Mouse (Mus musculus) limb, embryonic 11.5 days (tissue): ENCODE measurements around the gene Gpr65. TPM values are rescaled to one million over a fixed set of nuclear protein-coding genes. Genes with fewer than 3 reads are reported as not detected.

Experiments used
- ATAC-seq: fragments of 200-750 bp; cut with Nextera tagmentation; 2 replicates; pipeline ENCODE4 v1.8.0; 2017; ENCODE audit warnings: low read depth; ENCODE audit not compliant: insufficient number of reproducible peaks, low FRiP score, low TSS enrichment
- DNase-seq: peaks from one replicate; pipeline ENCODE4 v3.0.0-alpha.2; 2015; ENCODE audit warnings: low spot score
- H3K27ac ChIP-seq: fragments of 300-500 bp; sonication (generic); replicated peaks from 2 replicates; pipeline ENCODE4 v1.5.1; 2014; ENCODE audit warnings: low read depth, mild to moderate bottlenecking, low read length
- H3K27me3 ChIP-seq: fragments of 300-500 bp; sonication (generic); 2 replicates; pipeline ENCODE4 v1.6.1; 2014; ENCODE audit warnings: mild to moderate bottlenecking, low read length, mixed read lengths; ENCODE audit not compliant: control insufficient read depth, insufficient read depth
- H3K36me3 ChIP-seq: fragments of 300-500 bp; sonication (generic); 2 replicates; pipeline ENCODE4 v1.6.1; 2014; ENCODE audit warnings: mild to moderate bottlenecking, low read length, moderate library complexity, mixed read lengths; ENCODE audit not compliant: control insufficient read depth, insufficient read depth
- H3K4me1 ChIP-seq: fragments of 300-500 bp; sonication (generic); 2 replicates; pipeline ENCODE4 v1.6.1; 2014; ENCODE audit warnings: low read length, mixed read lengths; ENCODE audit not compliant: control insufficient read depth, insufficient read depth
- H3K4me2 ChIP-seq: fragments of 300-500 bp; sonication (generic); 2 replicates; pipeline ENCODE4 v1.6.1; 2014; ENCODE audit warnings: low read depth, mild to moderate bottlenecking, moderate library complexity; ENCODE audit not compliant: severe bottlenecking
- H3K4me3 ChIP-seq: fragments of 300-500 bp; sonication (generic); 2 replicates; pipeline ENCODE4 v1.5.1; 2014; ENCODE audit warnings: low read depth, low read length
- H3K9ac ChIP-seq: fragments of 300-500 bp; sonication (generic); 2 replicates; pipeline ENCODE4 v1.6.1; 2014; ENCODE audit warnings: mild to moderate bottlenecking, low read length
- H3K9me3 ChIP-seq: fragments of 300-500 bp; sonication (generic); 2 replicates; pipeline ENCODE4 v1.6.1; 2016; ENCODE audit warnings: low read length; ENCODE audit not compliant: control insufficient read depth
- WGBS: fragments of 180-500 bp; shearing (Covaris S2); extraction: QIAGEN DNeasy Blood & Tissue Kit; methylation state at CpG from one replicate; pipeline ENCODE4 v1.1.7; 2014; 5-methylcytosine and 5-hydroxymethylcytosine counted together
- polyA plus RNA-seq: library from polyadenylated mRNA; unstranded; fragments of >200 nt; fragmentation: Nextera tagmentation; extraction: Ambion mirVana; gene quantifications from 2 replicates; pipeline ENCODE4 v1.2.1, GENCODE M21; 2014

Gene Gpr65
- polyA plus RNA-seq, 1 experiment from 2014 or later: 0.51 TPM

GRCm38 (mm10) chr12:98292278-98292677, 23.8 kb downstream of the Gpr65 start:
- Histone ChIP-seq H3K4me1 (no peaks in the 10 kb centered on the region), H3K36me3 (no peaks in the 10 kb centered on the region), H3K9me3 (no peaks in the 10 kb centered on the region), H3K4me2 (no peak overlapping the region), H3K9ac (no peak overlapping the region), H3K4me3 (no peak overlapping the region), H3K27me3 (no peaks in the 10 kb centered on the region), H3K27ac (no peak overlapping the region)
- DNase-seq: no peak
- ATAC-seq: no peak
- 69% methylated on average over 4 of the region's 4 CpGs for WGBS

GRCm38 (mm10) chr12:98294241-98294640, 25.8 kb downstream of the Gpr65 start:
- ATAC-seq: no peak
- DNase-seq: no peak
- H3K9ac ChIP-seq: no peak overlapping the region
- H3K27me3 ChIP-seq: no peaks in the 10 kb centered on the region
- H3K36me3 ChIP-seq: no peaks in the 10 kb centered on the region
- no peak overlapping the region for H3K4me3 ChIP-seq
- 85% methylated on average over 2 of the region's 2 CpGs for WGBS
- no peak overlapping the region for H3K4me2 ChIP-seq
- no peaks in the 10 kb centered on the region for H3K9me3 ChIP-seq
- no peaks in the 10 kb centered on the region for H3K4me1 ChIP-seq
- H3K27ac ChIP-seq: no peak overlapping the region

GRCm38 (mm10) chr12:98301980-98302379, 33.5 kb downstream of the Gpr65 start:
- H3K27ac ChIP-seq: no peak overlapping the region
- 84% methylated on average over 5 of the region's 5 CpGs for WGBS
- H3K4me3 ChIP-seq: no peak overlapping the region
- H3K36me3 ChIP-seq: no peaks in the 10 kb centered on the region
- H3K4me2 ChIP-seq: no peak overlapping the region
- no peaks in the 10 kb centered on the region for H3K27me3 ChIP-seq
- no peak overlapping the region for H3K9ac ChIP-seq
- DNase-seq: no peak
- H3K4me1 ChIP-seq: no peaks in the 10 kb centered on the region
- no peaks in the 10 kb centered on the region for H3K9me3 ChIP-seq
- ATAC-seq: no peak

GRCm38 (mm10) chr12:98303013-98303412, 34.6 kb downstream of the Gpr65 start:
- Histone ChIP-seq H3K36me3 (no peaks in the 10 kb centered on the region), H3K4me2 (no peak overlapping the region), H3K4me3 (no peak overlapping the region), H3K27ac (no peak overlapping the region), H3K9ac (no peak overlapping the region), H3K9me3 (no peaks in the 10 kb centered on the region), H3K27me3 (no peaks in the 10 kb centered on the region), H3K4me1 (no peaks in the 10 kb centered on the region)
- DNase-seq (no peak), ATAC-seq (no peak)
- WGBS: 97% methylated on average over 1 of the region's 1 CpGs

GRCm38 (mm10) chr12:98307179-98307915, 38.9 kb downstream of the Gpr65 start:
- H3K27me3 ChIP-seq: no peaks in the 10 kb centered on the region
- H3K27ac ChIP-seq: no peak overlapping the region
- no peak overlapping the region for H3K9ac ChIP-seq
- H3K36me3 ChIP-seq: no peaks in the 10 kb centered on the region
- no peaks in the 10 kb centered on the region for H3K9me3 ChIP-seq
- H3K4me1 ChIP-seq: no peaks in the 10 kb centered on the region
- H3K4me3 ChIP-seq: no peak overlapping the region
- DNase-seq (no peak), ATAC-seq (no peak)
- H3K4me2 ChIP-seq: no peak overlapping the region
- WGBS: 90% methylated on average over 7 of the region's 7 CpGs

GRCm38 (mm10) chr12:98311376-98312083, 43.1 kb downstream of the Gpr65 start:
- H3K36me3 ChIP-seq: no peaks in the 10 kb centered on the region
- no peaks in the 10 kb centered on the region for H3K27me3 ChIP-seq
- H3K27ac ChIP-seq: no peak overlapping the region
- no peaks in the 10 kb centered on the region for H3K9me3 ChIP-seq
- no peak overlapping the region for H3K4me3 ChIP-seq
- no peak overlapping the region for H3K4me2 ChIP-seq
- H3K4me1 ChIP-seq: no peaks in the 10 kb centered on the region
- H3K9ac ChIP-seq: no peak overlapping the region
- no peak for ATAC-seq
- DNase-seq: no peak
- 90% methylated on average over 7 of the region's 7 CpGs for WGBS

- DNase-seq: no peak
- Histone ChIP-seq H3K36me3 (no peaks in the 10 kb centered on the region), H3K9me3 (no peaks in the 10 kb centered on the region), H3K4me3 (no peak overlapping the region), H3K27ac (no peak overlapping the region), H3K4me1 (no peaks in the 10 kb centered on the region), H3K4me2 (no peak overlapping the region), H3K27me3 (no peaks in the 10 kb centered on the region), H3K9ac (no peak overlapping the region)
- no peak for ATAC-seq
- 77% methylated on average over 5 of the region's 5 CpGs for WGBS
Observed at GRCm38 (mm10) chr12:98315924-98316323, 47.5 kb downstream of the Gpr65 start.

GRCm38 (mm10) chr12:98317718-98318340, 49.4 kb downstream of the Gpr65 start:
- ATAC-seq (no peak), DNase-seq (no peak)
- Histone ChIP-seq H3K4me1 (no peaks in the 10 kb centered on the region), H3K9me3 (no peaks in the 10 kb centered on the region), H3K27ac (no peak overlapping the region), H3K27me3 (no peaks in the 10 kb centered on the region), H3K4me2 (no peak overlapping the region), H3K9ac (no peak overlapping the region), H3K4me3 (no peak overlapping the region), H3K36me3 (no peaks in the 10 kb centered on the region)
- 92% methylated on average over 8 of the region's 8 CpGs for WGBS
